Mouse (Mus musculus): ENCODE measurements around the gene Cdcp1.

The Cdcp1 gene

GRCm38 (mm10) chr9:123213371-123213770 lies 2.5 kb downstream of the Cdcp1 start:
- no peak for DNase-seq (ENCODE audit: low read depth, low spot score)

GRCm38 (mm10) chr9:123207895-123208294 lies 7.9 kb downstream of the Cdcp1 start:
- DNase-seq (ENCODE audit: low read depth, low spot score): no peak

- no peak for DNase-seq (ENCODE audit: low read depth, low spot score)
Measured at GRCm38 (mm10) chr9:123206948-123207347, 8.9 kb downstream of the Cdcp1 start.

GRCm38 (mm10) chr9:123206526-123206925 lies 9.3 kb downstream of the Cdcp1 start:
- DNase-seq (ENCODE audit: low read depth, low spot score): peak; percentile 35

GRCm38 (mm10) chr9:123200116-123200515 lies 15.7 kb downstream of the Cdcp1 start:
- DNase-seq (ENCODE audit: low read depth, low spot score): no peak

GRCm38 (mm10) chr9:123188271-123188670 lies 27.6 kb downstream of the Cdcp1 start:
- no peak for DNase-seq (ENCODE audit: low read depth, low spot score)

GRCm38 (mm10) chr9:123187589-123187988 lies 28.2 kb downstream of the Cdcp1 start:
- no peak for DNase-seq (ENCODE audit: low read depth, low spot score)

- DNase-seq (ENCODE audit: low read depth, low spot score): no peak
Measured at GRCm38 (mm10) chr9:123186151-123186550, 29.7 kb downstream of the Cdcp1 start.

- no peak for DNase-seq (ENCODE audit: low read depth, low spot score)
Measured at GRCm38 (mm10) chr9:123185546-123185945, 30.3 kb downstream of the Cdcp1 start.

GRCm38 (mm10) chr9:123183226-123183625 lies 32.6 kb downstream of the Cdcp1 start:
- DNase-seq (ENCODE audit: low read depth, low spot score): no peak

- no peak for DNase-seq (ENCODE audit: low read depth, low spot score)
Measured at GRCm38 (mm10) chr9:123180003-123180402, 35.8 kb downstream of the Cdcp1 start.

GRCm38 (mm10) chr9:123177380-123178048 lies 38.3 kb downstream of the Cdcp1 start:
- no peak for DNase-seq (ENCODE audit: low read depth, low spot score)

GRCm38 (mm10) chr9:123174356-123174755 lies 41.5 kb downstream of the Cdcp1 start:
- DNase-seq (ENCODE audit: low read depth, low spot score): no peak

GRCm38 (mm10) chr9:123173760-123174159 lies 42.1 kb downstream of the Cdcp1 start:
- no peak for DNase-seq (ENCODE audit: low read depth, low spot score)

GRCm38 (mm10) chr9:123165781-123166443 lies 49.9 kb downstream of the Cdcp1 start:
- DNase-seq (ENCODE audit: low read depth, low spot score): no peak

GRCm38 (mm10) chr9:123162985-123163694 lies 52.7 kb downstream of the Cdcp1 start:
- DNase-seq (ENCODE audit: low read depth, low spot score): peak; percentile 33

GRCm38 (mm10) chr9:123161792-123162191 lies 54.0 kb downstream of the Cdcp1 start:
- no peak for DNase-seq (ENCODE audit: low read depth, low spot score)

GRCm38 (mm10) chr9:123159330-123159729 lies 56.5 kb downstream of the Cdcp1 start:
- peak; percentile 74 for DNase-seq (ENCODE audit: low read depth, low spot score)

GRCm38 (mm10) chr9:123158125-123158836 lies 57.6 kb downstream of the Cdcp1 start:
- DNase-seq (ENCODE audit: low read depth, low spot score): peak; percentile 71

- peak; percentile 17 for DNase-seq (ENCODE audit: low read depth, low spot score)
Measured at GRCm38 (mm10) chr9:123157699-123158098, 58.1 kb downstream of the Cdcp1 start.

GRCm38 (mm10) chr9:123156910-123157361 lies 58.9 kb downstream of the Cdcp1 start:
- peak; percentile 62 for DNase-seq (ENCODE audit: low read depth, low spot score)

GRCm38 (mm10) chr9:123153121-123153520 lies 62.7 kb downstream of the Cdcp1 start:
- no peak for DNase-seq (ENCODE audit: low read depth, low spot score)
